Mouse (Mus musculus): ENCODE data around the gene Tmem270. TPM values are rescaled to one million over a fixed set of nuclear protein-coding genes. Genes with fewer than 3 reads are reported as not detected.

Gene Tmem270
- polyA plus RNA-seq (2012; rRNA removed; ENCODE audit: low replicate concordance): not detected in 2 replicates

DNA sequence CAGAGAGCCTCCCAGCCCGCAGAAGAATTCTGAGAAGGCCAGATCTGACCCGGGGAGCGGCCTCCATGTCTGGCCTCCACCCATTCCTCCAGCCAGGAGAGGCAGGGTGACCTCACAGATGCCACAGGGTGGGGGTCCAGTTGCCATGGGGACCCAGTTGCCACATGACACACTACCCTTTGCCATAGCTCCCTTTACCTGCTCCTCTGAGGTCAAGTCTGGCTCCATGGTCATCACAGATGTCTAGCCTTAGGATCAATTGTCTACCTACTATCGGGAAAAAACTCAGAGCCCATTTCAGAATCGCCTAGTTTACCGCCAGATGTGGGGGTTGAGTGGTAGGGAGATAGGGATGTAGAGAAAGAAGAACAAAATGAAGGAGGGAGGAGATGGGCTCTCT lies at the start of gene Tmem270:
TSS of gene Tmem270 (minus strand) at position 101 of the 400 bp plus-strand sequence.

DNA sequence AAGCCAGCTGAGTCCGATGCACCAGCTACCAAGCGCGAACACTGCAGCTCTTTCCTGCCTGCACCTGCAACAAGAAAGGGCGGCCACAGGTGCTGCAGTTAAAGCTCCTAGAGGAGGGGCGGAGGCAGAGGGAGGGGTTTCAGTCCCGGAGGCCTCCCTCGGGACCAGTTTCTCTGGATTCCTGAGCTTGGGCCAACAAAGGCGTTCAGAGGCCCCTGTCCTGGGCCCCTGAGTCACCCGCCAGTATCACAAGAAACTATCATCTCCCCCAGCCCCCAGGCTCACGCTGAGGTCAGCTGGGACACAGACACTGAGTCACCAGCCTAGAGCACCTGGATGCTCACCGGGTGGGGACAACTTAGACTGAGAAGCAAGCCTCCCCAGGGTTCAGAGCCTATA lies 40.3 kb upstream of the Tmem270 start, which contains the start of gene Cldn4:
TSS of gene Cldn4 (minus strand) at position 78 of the 399 bp plus-strand sequence.

DNA sequence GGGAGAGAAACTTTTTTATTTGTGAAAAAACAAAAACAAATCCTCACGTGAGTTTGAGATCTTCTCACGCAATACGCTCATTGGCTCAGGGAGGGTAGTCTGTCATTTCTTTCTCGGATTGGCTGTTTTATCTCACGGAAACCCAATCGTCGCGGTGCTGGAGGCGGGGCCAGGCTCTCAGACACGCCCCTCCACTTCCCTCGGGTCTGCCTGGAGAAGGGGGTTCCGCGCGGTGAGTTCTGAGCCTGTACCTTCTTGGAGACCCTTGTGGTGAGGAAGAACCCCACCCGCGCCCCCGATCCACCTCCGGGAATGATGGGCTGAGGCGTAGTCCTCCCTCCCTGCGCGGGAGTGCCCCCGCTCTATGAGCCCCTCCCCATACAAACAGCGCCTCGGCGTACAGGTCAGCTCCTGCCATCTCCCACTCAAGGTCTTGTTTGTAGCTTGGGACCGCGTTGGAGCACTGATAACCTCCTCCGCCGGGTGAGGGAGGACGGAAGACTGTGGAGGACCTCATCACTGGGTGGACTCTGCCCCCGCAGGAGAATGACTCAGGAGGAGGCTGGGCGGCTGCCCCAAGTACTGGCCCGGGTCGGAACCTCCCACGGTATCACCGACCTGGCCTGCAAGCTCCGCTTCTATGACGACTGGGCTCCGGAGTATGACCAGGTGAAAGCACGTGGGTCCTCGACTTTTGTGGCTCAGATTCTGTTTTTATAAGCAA lies 25.8 kb upstream of the Tmem270 start, which contains the start of gene Mettl27:
TSS of gene Mettl27 (plus strand) at position 190 of the 724 bp plus-strand sequence.

DNA sequence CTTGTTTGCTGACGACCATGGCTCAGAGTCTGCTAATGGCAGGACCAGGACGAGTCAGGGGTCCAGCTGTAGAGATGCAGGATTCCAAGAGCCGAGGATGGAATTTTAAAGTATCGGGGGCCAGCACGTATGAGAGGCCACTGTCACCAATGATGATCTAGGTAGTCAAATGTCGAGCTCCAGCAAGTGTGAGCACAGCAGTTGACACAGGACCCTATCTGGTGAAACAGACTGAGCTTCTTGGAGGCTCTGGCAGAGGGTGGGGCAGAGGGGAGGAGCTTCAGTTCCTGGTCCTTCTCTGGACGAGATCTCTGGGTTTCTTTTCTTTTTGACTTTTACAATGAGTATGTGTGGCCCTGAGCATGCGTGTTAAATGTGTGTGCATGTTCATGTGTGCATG lies 8.8 kb upstream of the Tmem270 start, which contains the start of gene Cldn13:
TSS of gene Cldn13 (minus strand) at position 216 of the 400 bp plus-strand sequence.

Other genes starting within 250 kb of the Tmem270 start
- gene Limk1, start 218.1 kb downstream of the Tmem270 start, polyA plus RNA-seq (2012; rRNA removed; ENCODE audit: low replicate concordance): 16.5 and 29.6 TPM in 2 replicates
- 185 and 255 TPM in 2 replicates for gene Eln, start 159.4 kb downstream of the Tmem270 start, polyA plus RNA-seq (2012; rRNA removed; ENCODE audit: low replicate concordance)
- gene Cldn13, start 8.8 kb upstream of the Tmem270 start, polyA plus RNA-seq (2012; rRNA removed; ENCODE audit: low replicate concordance): not detected in 2 replicates
- gene Mettl27, start 25.6 kb upstream of the Tmem270 start, polyA plus RNA-seq (2012; rRNA removed; ENCODE audit: low replicate concordance): 35.4 and 38.5 TPM in 2 replicates
- gene Cldn4, start 40.2 kb upstream of the Tmem270 start, polyA plus RNA-seq (2012; rRNA removed; ENCODE audit: low replicate concordance): 0.26 and 41.1 TPM in 2 replicates
- 0.53 and 154 TPM in 2 replicates for gene Cldn3, start 79.5 kb upstream of the Tmem270 start, polyA plus RNA-seq (2012; rRNA removed; ENCODE audit: low replicate concordance)
- gene Abhd11, start 102.4 kb upstream of the Tmem270 start, polyA plus RNA-seq (2012; rRNA removed; ENCODE audit: low replicate concordance): 117 and 142 TPM in 2 replicates
- gene Stx1a, start 116.7 kb upstream of the Tmem270 start, polyA plus RNA-seq (2012; rRNA removed; ENCODE audit: low replicate concordance): 9.5 and 18.6 TPM in 2 replicates
- gene Dnajc30, start 157.5 kb upstream of the Tmem270 start, polyA plus RNA-seq (2012; rRNA removed; ENCODE audit: low replicate concordance): 29.4 and 30.9 TPM in 2 replicates
- 42.3 and 66.1 TPM in 2 replicates for gene Bud23, start 158.2 kb upstream of the Tmem270 start, polyA plus RNA-seq (2012; rRNA removed; ENCODE audit: low replicate concordance)
- 1.4 and 9.3 TPM in 2 replicates for gene Vps37d, start 171.5 kb upstream of the Tmem270 start, polyA plus RNA-seq (2012; rRNA removed; ENCODE audit: low replicate concordance)
- 112 and 197 TPM in 2 replicates for gene Mlxipl, start 183.2 kb upstream of the Tmem270 start, polyA plus RNA-seq (2012; rRNA removed; ENCODE audit: low replicate concordance)
- gene Tbl2, start 242.9 kb upstream of the Tmem270 start, polyA plus RNA-seq (2012; rRNA removed; ENCODE audit: low replicate concordance): 16.2 and 19.8 TPM in 2 replicates